8 mouse cellular contexts compared by ENCODE assay signal in the genomic region with DNA sequence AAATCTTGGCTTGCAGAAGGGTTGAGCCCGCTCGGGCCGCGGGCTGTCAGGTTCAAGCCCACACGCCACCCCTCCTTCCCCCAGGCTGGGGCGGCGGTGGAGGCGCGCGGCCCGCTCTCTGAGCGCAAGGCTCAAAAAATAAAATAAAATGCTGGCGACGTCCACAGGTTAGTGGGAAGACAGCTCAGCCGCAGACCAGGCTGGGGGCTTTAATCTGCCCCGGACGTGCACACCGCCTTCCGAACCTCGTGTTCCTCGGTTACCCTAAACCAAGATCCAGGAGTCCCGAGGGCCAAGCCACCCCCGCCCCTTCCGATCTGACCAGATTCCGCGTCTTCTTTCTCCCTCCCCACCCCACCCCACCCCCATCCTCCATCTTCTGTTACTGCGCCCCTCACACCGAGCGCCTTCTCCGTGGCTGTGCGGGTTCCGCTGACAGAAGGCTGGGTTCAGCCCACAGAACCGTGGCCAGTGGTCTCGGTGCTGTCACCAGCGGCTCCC. TPM values are rescaled to one million over a fixed set of nuclear protein-coding genes. Genes with fewer than 3 reads are reported as not detected.
DNase-seq lines count a peak whose midpoint lies in the region; ATAC-seq and TF ChIP-seq lines count a peak whose summit lies in the region.

No protein-coding gene starts in this region.

- in situ Hi-C loops in ES-E14 (cut with MboI; ENCODE audit: low sequenced_read_pairs in 2 of 2, unreplicated experiment in 2 of 2): loop anchor here in 1 of 2 experiments (25.0 kb wide), 3 partner anchors 276 to 826 kb away; no protein-coding TSS in a partner anchor

- H3K4me2 ChIP-seq in embryonic facial prominence, embryonic 15.5 days (replicated peaks): peak overlapping the region; percentile 96
- peak overlapping the region; percentile 89 for H3K4me2 ChIP-seq in hindbrain, postnatal 0 days (ENCODE audit: low read depth, low read length)
- peak overlapping the region; percentile 65 for H3K4me2 ChIP-seq in liver, embryonic 15.5 days

- peak overlapping the region; percentile 2; the same call in 1 of the 2 replicates for H3K27ac ChIP-seq in ES-E14 (ENCODE audit: insufficient read depth, low read depth, low read length, poor library complexity, severe bottlenecking)
- peak overlapping the region; percentile 96 for H3K27ac ChIP-seq in embryonic facial prominence, embryonic 15.5 days (replicated peaks)
- H3K27ac ChIP-seq in hindbrain, postnatal 0 days: peak overlapping the region; percentile 100
- no peak overlapping the region for H3K27ac ChIP-seq in liver, embryonic 15.5 days (replicated peaks)
- peak overlapping the region; percentile 99 for H3K27ac ChIP-seq in olfactory bulb, adult 2 months (ENCODE audit: insufficient read depth, low read depth, low read length)

- ATAC-seq in embryonic facial prominence, embryonic 15.5 days (ENCODE audit: insufficient number of reproducible peaks, low FRiP score, low TSS enrichment, low read depth): peak; percentile 31; the same call in 1 of the 2 replicates
- peak; percentile 58 for ATAC-seq in hindbrain, postnatal 0 days
- ATAC-seq in liver, embryonic 15.5 days (ENCODE audit: insufficient read depth): 0 out of 2 replicates have a peak, but pooled peaks have one; percentile 9
- ATAC-seq in inflammation-experienced regulatory T-cells, adult 6 months: no peak

- peak overlapping the region; percentile 79 to 85 for H3K4me3 ChIP-seq in ES-E14 (ENCODE audit: insufficient read depth in 1 of 2, low read depth in 1 of 2, low read length in 2 of 2, poor library complexity in 1 of 2, severe bottlenecking in 1 of 2)
- peak overlapping the region; percentile 81 for H3K4me3 ChIP-seq in embryonic facial prominence, embryonic 15.5 days (replicated peaks)
- peak overlapping the region; percentile 98 for H3K4me3 ChIP-seq in hindbrain, postnatal 0 days (ENCODE audit: low read length)
- peak overlapping the region; percentile 50 for H3K4me3 ChIP-seq in liver, embryonic 15.5 days (replicated peaks)
- peak overlapping the region; percentile 98 for H3K4me3 ChIP-seq in olfactory bulb, adult 2 months (ENCODE audit: insufficient read depth, low read depth, low read length)

- no peaks in the 10 kb centered on the region for H3K27me3 ChIP-seq in embryonic facial prominence, embryonic 15.5 days
- no peaks in the 10 kb centered on the region for H3K27me3 ChIP-seq in hindbrain, postnatal 0 days (ENCODE audit: insufficient read depth, low read length)
- peaks cover 44% of the 10 kb centered on the region for H3K27me3 ChIP-seq in liver, embryonic 15.5 days

- DNase-seq in gastrocnemius, postnatal 10 days: peak; percentile 23
- DNase-seq in gastrocnemius, adult 8-10 months (ENCODE audit: low spot score in 2 of 2): no peak
- peak; percentile 34 for DNase-seq in ES-E14 (ENCODE audit: low read depth, low spot score)
- peak; percentile 76 for DNase-seq in hindbrain, postnatal 0 days (ENCODE audit: low spot score)

- H3K4me1 ChIP-seq in ES-E14 (ENCODE audit: control insufficient read depth in 2 of 2, insufficient read depth in 2 of 2, low read length in 2 of 2, poor library complexity in 1 of 2): peaks cover 0 to 7% of the 10 kb centered on the region in 2 experiments; a peak in 1 of 4 replicates
- H3K4me1 ChIP-seq in embryonic facial prominence, embryonic 15.5 days: peaks cover 21% of the 10 kb centered on the region
- peaks cover 13% of the 10 kb centered on the region for H3K4me1 ChIP-seq in hindbrain, postnatal 0 days (ENCODE audit: insufficient read depth, low read length)
- peaks cover 11% of the 10 kb centered on the region for H3K4me1 ChIP-seq in liver, embryonic 15.5 days (replicated peaks)
- peaks cover 10% of the 10 kb centered on the region for H3K4me1 ChIP-seq in olfactory bulb, adult 2 months (ENCODE audit: control insufficient read depth, insufficient read depth, low read length)

- TF ChIP-seq CTCF in hindbrain, postnatal 0 days (IDR thresholded peaks at IDR 0.05; ENCODE audit: low read depth): no peak
- TF ChIP-seq CTCF in olfactory bulb, adult 2 months (IDR thresholded peaks at IDR 0.05; ENCODE audit: insufficient read depth, low read depth, low read length): no peak

- TF ChIP-seq POLR2A in olfactory bulb, adult 2 months (IDR thresholded peaks at IDR 0.05; ENCODE audit: insufficient read depth, low read depth, low read length): no peak

- H3K36me3 ChIP-seq in ES-E14 (ENCODE audit: control insufficient read depth, insufficient read depth, low read length, poor library complexity, severe bottlenecking): no peaks in the 10 kb centered on the region; the same call in 1 of the 2 replicates
- no peaks in the 10 kb centered on the region for H3K36me3 ChIP-seq in embryonic facial prominence, embryonic 15.5 days
- no peaks in the 10 kb centered on the region for H3K36me3 ChIP-seq in hindbrain, postnatal 0 days (ENCODE audit: insufficient read depth, low read length)
- H3K36me3 ChIP-seq in liver, embryonic 15.5 days (replicated peaks): no peaks in the 10 kb centered on the region

- whole genome bisulfite sequencing in embryonic facial prominence, embryonic 15.5 days: under 1% methylated on average over 33 of the region's 35 CpGs
- 0% methylated on average over 32 of the region's 35 CpGs for whole genome bisulfite sequencing in hindbrain, postnatal 0 days
- 1% methylated on average over 35 of the region's 35 CpGs for WGBS in liver, embryonic 15.5 days (ENCODE audit: insufficient replicate concordance)
- under 1% methylated on average over 35 of the region's 35 CpGs for WGBS in olfactory bulb, adult 2 months

- no peaks in the 10 kb centered on the region for H3K9me3 ChIP-seq in ES-E14 (ENCODE audit: control insufficient read depth, insufficient read depth, low read depth, low read length)
- H3K9me3 ChIP-seq in embryonic facial prominence, embryonic 15.5 days (replicated peaks): no peaks in the 10 kb centered on the region
- H3K9me3 ChIP-seq in hindbrain, postnatal 0 days (ENCODE audit: low read length): no peaks in the 10 kb centered on the region
- no peaks in the 10 kb centered on the region for H3K9me3 ChIP-seq in liver, embryonic 15.5 days (replicated peaks)

- H3K9ac ChIP-seq in ES-E14 (ENCODE audit: insufficient read depth, low read depth, low read length, poor library complexity, severe bottlenecking): peak overlapping the region; percentile 86
- peak overlapping the region; percentile 80 for H3K9ac ChIP-seq in embryonic facial prominence, embryonic 15.5 days
- peak overlapping the region; percentile 98 for H3K9ac ChIP-seq in hindbrain, postnatal 0 days (replicated peaks; ENCODE audit: low read length)
- no peak overlapping the region for H3K9ac ChIP-seq in liver, embryonic 15.5 days

TF ChIP-seq in ES-E14, 5 proteins besides CTCF, POLR2A, EP300 and RAD21:
- TF ChIP-seq CHD2 (IDR thresholded peaks at IDR 0.05; ENCODE audit: low read depth, low read length): no peak
- TF ChIP-seq ZNF384 (IDR thresholded peaks at IDR 0.05; ENCODE audit: low read depth, low read length): no peak
- TF ChIP-seq ZC3H11A (IDR thresholded peaks at IDR 0.05; ENCODE audit: borderline replicate concordance, low read depth, low read length): no peak
- no peak for TF ChIP-seq MAFK (IDR thresholded peaks at IDR 0.05; ENCODE audit: insufficient read depth, low read depth, low read length)
- no peak; the same call in 1 of the 2 replicates for TF ChIP-seq HCFC1 (IDR thresholded peaks at IDR 0.05; ENCODE audit: borderline replicate concordance, insufficient read depth, low read length)

RNA-seq across cellular contexts. Expression of gene Basp1, which starts 0.8 kb away (rescaled TPM):
- 10 to 100 TPM; 17.4 to 20.5 TPM for total RNA-seq in gastrocnemius, postnatal 10 days (2021)
- 1 to 10 TPM in 1 of 4 experiments, under 1 TPM in 3; 0.34 to 1.5 (median 0.75) TPM for total RNA-seq in gastrocnemius, adult 8-10 months (2022)
- total RNA-seq in ES-E14 (2012; rRNA removed): 66.8 and 120 TPM in 2 replicates
- 56.8 and 61.7 TPM in 2 replicates for polyA plus RNA-seq in embryonic facial prominence, embryonic 15.5 days (2015; fragmentation: Nextera tagmentation; extraction: Ambion mirVana)
- total RNA-seq in hindbrain, postnatal 0 days (2014; rRNA removed): 701 and 894 TPM in 2 replicates
- 415 and 425 TPM in 2 replicates for polyA plus RNA-seq in hindbrain, postnatal 0 days (2015; fragmentation: Nextera tagmentation; extraction: Ambion mirVana)
- polyA plus RNA-seq in liver, embryonic 15.5 days (2015; fragmentation: Nextera tagmentation; extraction: Ambion mirVana): 2.0 and 2.3 TPM in 2 replicates
- 416 TPM in 1 of 2 replicates, not detected in the other for polyA plus RNA-seq in olfactory bulb, adult 2 months (2012; ENCODE audit: insufficient read depth, insufficient read length, low replicate concordance, missing spikeins)
- under 1 TPM in 1 of 3 experiments, not detected in 2; 0.51 TPM for polyA plus RNA-seq in inflammation-experienced regulatory T-cells, adult 6 months (2017; shearing (Covaris generic))

Comparison
In these comparisons a context has a peak if more than half of its experiments do, and no peak if none do; other contexts are left out.
1. DNase-seq: peak in gastrocnemius, postnatal 10 days (single experiment), ES-E14 (single experiment) and hindbrain, postnatal 0 days (single experiment); none in gastrocnemius, adult 8-10 months (0 of 2).
2. RNA of gene Basp1, which starts 0.8 kb away (polyA plus RNA-seq): 415 to 425 TPM in hindbrain, postnatal 0 days, 56.8 to 61.7 TPM in embryonic facial prominence, embryonic 15.5 days and 416 TPM in olfactory bulb, adult 2 months; 2.0 to 2.3 TPM in liver, embryonic 15.5 days and 0.51 TPM in inflammation-experienced regulatory T-cells, adult 6 months; every median in the first group is over 10 times any median in the second.
3. Peak in every context shown above with its lines, with median percentiles within 50 percentile points of each other: H3K4me3 ChIP-seq and H3K4me2 ChIP-seq.